Comparison of ENCODE assay signal across 17 mouse cellular contexts in genomic region chr8:127214338-127214737, GRCm38 (mm10).
DNase-seq lines count a peak whose midpoint lies in the region; ATAC-seq and TF ChIP-seq lines count a peak whose summit lies in the region.
"Had no signal": no experiment of that assay in that cellular context is flagged by ENCODE, and none has a peak within 500 bp of the region (broad histone marks: within the 10 kb centered on the region; RNA-seq: fewer than 3 reads in every experiment).

No protein-coding gene starts in this region.

- WGBS in forebrain, embryonic 13.5 days = 28% methylated on average over 8 of the region's 8 CpGs
- 29% methylated on average over 8 of the region's 8 CpGs for WGBS in limb, embryonic 13.5 days

- H3K9me3 ChIP-seq in forebrain, embryonic 13.5 days (replicated peaks) = no peaks in the 10 kb centered on the region
- H3K9me3 ChIP-seq in limb, embryonic 13.5 days = no peaks in the 10 kb centered on the region
- H3K9me3 ChIP-seq: stomach, embryonic 15.5 days had no signal

- H3K9ac ChIP-seq in forebrain, embryonic 13.5 days = no peak overlapping the region
- no peak overlapping the region; the same call in 1 of the 2 replicates for H3K9ac ChIP-seq in limb, embryonic 13.5 days
- H3K9ac ChIP-seq: stomach, embryonic 15.5 days had no signal

- no peaks in the 10 kb centered on the region for H3K36me3 ChIP-seq in forebrain, embryonic 13.5 days (ENCODE audit: poor library complexity, severe bottlenecking)
- no peaks in the 10 kb centered on the region for H3K36me3 ChIP-seq in limb, embryonic 13.5 days
- H3K36me3 ChIP-seq: stomach, embryonic 15.5 days had no signal

- no peak overlapping the region for H3K4me3 ChIP-seq in layer of hippocampus, adult 2 months
- H3K4me3 ChIP-seq in forebrain, embryonic 13.5 days = no peak overlapping the region
- H3K4me3 ChIP-seq in limb, embryonic 13.5 days = no peak overlapping the region
- H3K4me3 ChIP-seq: stomach, embryonic 15.5 days had no signal

- ATAC-seq in forebrain, embryonic 13.5 days = peak; percentile 22; the same call in 1 of the 2 replicates
- ATAC-seq in limb, embryonic 13.5 days (ENCODE audit: low FRiP score, low read depth) = peak; percentile 45; the same call in 1 of the 2 replicates
- ATAC-seq in activated CD4-positive, CD25-positive, alpha-beta regulatory T cell, adult 4 months = no peak
- ATAC-seq: CD4-positive, CD25-positive, alpha-beta regulatory T cell, adult 4 months; Patski had no signal

- H3K4me2 ChIP-seq in forebrain, embryonic 13.5 days = peak overlapping the region; percentile 10; the same call in 1 of the 2 replicates
- peak overlapping the region; percentile 31 for H3K4me2 ChIP-seq in limb, embryonic 13.5 days (replicated peaks)
- H3K4me2 ChIP-seq: liver, embryonic 11.5 days; stomach, embryonic 15.5 days had no signal

- peak overlapping the region; percentile 88 for H3K27ac ChIP-seq in layer of hippocampus, adult 2 months
- peak overlapping the region; percentile 74 for H3K27ac ChIP-seq in forebrain, embryonic 13.5 days
- peak overlapping the region; percentile 74 for H3K27ac ChIP-seq in limb, embryonic 13.5 days
- H3K27ac ChIP-seq: macrophage; stomach, embryonic 15.5 days had no signal

- no peaks in the 10 kb centered on the region for H3K27me3 ChIP-seq in forebrain, embryonic 13.5 days
- no peaks in the 10 kb centered on the region for H3K27me3 ChIP-seq in limb, embryonic 13.5 days
- H3K27me3 ChIP-seq: Patski; stomach, embryonic 15.5 days had no signal

- no peak for DNase-seq in layer of hippocampus, adult 2 months (ENCODE audit: low spot score in 2 of 2)
- DNase-seq in layer of hippocampus, adult 9-11 months = no peak
- DNase-seq in brain, adult 2 months (ENCODE audit: low read depth, low spot score) = peak; percentile 64
- no peak for DNase-seq in thymus, postnatal 4 days
- DNase-seq in natural killer cell, adult 2 months (ENCODE audit: low spot score in 2 of 2) = no peak
- DNase-seq: adrenal gland, postnatal 10 days; heart, postnatal 36 days; kidney, adult 9 months; right cerebral cortex, postnatal 14 days had no signal

- H3K4me1 ChIP-seq in forebrain, embryonic 13.5 days = peaks cover 31% of the 10 kb centered on the region
- peaks cover 60% of the 10 kb centered on the region for H3K4me1 ChIP-seq in limb, embryonic 13.5 days

- TF ChIP-seq CTCF in layer of hippocampus, adult 2 months (conservative IDR thresholded peaks at IDR 0.05) = no peak
